Mouse (Mus musculus): ENCODE results near the gene Fam189a2. TPM values are rescaled to one million over a fixed set of nuclear protein-coding genes. Genes with fewer than 3 reads are reported as not detected.

Fam189a2 gene
- total RNA-seq (2021) = 10 to 100 TPM in 1 of 2 experiments, 1 to 10 TPM in 1; 9.8 to 14.1 TPM
- long read RNA-seq, experiment 1, transcript Fam189a2-201 (11 exons, 2,548 nt) = major isoform, 10 of 13 reads
- long read RNA-seq, experiment 1, partial matches to known transcripts = 3 of 13 reads
- long read RNA-seq, experiment 1, other reads (novel, unspliced or antisense) = 0 of 13 reads
- long read RNA-seq, experiment 2, transcript Fam189a2-201 (11 exons, 2,548 nt) = major isoform, 5 of 10 reads
- long read RNA-seq, experiment 2, partial matches to known transcripts = 3 of 10 reads
- long read RNA-seq, experiment 2, other reads (novel, unspliced or antisense) = 2 of 10 reads

DNA sequence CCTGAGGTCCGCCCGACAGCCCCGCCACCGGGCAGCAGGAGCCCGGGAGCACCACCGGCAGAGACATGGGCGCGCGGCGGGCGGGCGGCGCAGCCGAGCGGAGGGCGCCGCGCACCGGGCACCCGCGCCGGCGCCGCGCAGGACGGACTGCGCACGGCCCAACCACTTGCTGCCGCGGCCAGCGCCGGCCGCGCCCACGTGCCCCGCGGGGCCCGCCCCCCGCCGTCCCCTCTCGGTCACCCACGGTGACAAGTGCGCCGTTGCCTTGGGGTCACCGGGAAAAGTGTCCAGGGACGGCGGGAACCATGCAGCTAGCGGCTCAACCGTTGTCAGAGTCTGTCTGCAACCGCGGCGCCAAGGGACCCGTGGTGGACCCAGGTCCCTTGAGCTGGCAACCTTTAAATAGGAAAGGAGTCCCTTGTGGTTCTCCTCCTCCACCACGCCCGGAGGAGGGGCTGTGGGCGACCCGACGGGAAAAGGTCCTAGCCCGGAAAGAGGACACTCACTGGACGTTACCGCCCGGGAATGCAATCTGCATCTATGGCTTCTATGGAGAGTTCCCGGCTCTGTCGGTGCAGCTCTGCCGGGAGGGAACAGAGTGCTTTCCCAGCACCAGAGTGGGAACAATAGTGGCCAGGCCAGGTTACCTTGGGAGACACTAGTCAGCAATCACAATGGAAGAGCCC, at the start of gene Fam189a2:
Gene Fam189a2, minus strand, starts transcription at position 149 of the 686 bp plus-strand sequence.
- peak; percentile 74 for DNase-seq

DNA sequence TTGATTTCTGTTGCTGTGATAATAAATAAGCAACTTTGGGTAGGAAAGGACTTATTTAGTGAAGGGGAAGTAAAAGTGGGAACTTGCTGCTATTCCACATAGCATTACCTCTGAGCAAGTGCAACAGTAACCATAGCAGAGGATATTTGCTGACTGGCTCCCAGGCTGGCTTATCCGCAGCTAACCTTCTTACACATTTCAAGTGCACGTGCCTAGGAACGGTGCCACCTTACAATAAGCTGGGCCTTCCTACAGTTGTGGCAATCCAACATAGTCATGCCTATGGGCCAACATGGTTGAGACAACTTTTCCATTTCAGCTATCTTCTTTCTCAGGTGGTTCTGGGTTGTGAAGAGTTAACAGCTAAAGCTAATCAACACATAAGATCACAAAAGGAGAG, 46.8 kb upstream of the Fam189a2 start:
- no peak for DNase-seq

DNA sequence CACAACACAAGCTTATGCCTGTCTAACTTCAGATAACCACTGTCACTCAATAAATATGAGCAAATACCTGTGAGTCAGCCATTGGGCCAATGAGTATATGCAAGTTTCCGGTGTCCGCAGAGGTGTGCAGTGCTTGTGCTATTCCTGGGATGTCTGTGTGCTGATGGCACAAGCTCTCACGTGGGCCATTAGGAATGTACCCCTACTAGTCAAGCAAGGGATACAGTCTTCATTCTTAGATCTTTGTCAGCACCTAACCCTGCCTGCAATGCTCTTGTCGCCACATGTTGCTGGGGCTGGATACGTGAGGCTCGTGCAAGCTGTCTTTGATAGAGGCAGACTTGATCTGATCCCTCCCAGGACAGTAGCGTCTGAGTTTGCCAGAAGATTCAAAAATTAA, 45.7 kb upstream of the Fam189a2 start:
- DNase-seq = no peak

DNA sequence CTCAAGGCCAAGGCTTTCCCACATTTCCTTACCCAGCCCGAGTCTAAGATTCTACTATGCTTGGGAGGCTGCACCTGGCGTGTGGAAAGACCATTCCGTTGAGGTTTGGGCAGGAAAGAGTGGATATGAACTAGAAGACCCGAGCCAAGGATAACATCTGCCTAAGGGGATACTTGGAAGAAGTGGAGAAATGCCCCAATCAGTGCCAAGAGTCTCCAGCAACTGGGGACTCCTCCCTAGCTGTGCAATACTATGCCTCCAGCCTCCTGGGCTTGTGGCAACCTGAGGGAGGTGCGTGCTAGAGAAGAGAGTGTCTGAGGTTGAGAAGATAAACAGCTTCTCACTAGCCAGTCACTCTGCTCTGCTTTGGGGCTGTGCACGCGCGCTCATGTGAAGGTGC, 45.1 kb upstream of the Fam189a2 start:
- DNase-seq = no peak

DNA sequence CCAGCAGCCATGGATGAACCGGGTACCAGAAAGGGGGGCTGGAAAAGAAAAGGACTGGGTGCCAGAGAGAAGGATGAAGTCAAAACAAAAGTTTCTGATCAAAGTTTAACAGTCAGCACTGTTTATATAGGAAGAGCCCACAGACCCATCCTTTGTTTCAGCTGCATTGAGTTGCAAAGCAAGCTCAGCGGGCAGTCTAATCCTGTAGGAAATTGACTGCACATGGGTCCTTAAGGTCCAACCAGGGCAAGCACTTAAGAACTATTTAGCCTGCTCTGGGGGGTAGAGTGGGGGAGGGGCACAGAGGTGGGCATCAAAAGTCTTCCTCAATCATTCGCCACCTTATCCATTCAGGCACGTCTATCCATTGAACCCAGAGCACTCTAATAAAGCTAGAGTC, 42.3 kb upstream of the Fam189a2 start:
- no peak for DNase-seq

DNA sequence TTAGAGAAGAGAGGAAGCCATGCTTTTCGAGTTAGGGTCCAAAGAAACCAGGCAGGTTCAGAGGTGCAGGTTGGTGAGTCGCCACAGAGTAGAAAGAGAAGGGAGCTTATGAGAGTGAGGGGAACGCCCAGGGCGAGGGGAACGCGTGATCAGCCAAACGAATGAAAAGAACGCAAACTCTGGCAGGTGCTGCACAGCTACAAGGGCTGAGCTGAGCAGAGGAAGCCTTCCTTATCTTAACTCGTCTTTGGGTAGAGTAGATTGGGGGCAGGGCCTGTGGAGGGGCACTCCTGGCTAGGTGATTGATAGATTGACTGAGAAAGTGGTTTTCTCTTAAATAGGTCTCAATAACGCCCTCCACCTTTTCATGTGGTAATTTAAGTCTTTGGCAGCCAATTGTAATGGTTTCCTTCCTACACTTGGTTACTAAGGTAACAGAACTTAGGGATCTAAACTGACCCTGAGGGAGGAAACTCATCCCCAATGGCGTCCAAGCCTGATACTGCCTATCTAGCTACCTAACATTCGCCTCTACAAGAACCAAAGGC, 33.6 kb upstream of the Fam189a2 start:
- DNase-seq = no peak

DNA sequence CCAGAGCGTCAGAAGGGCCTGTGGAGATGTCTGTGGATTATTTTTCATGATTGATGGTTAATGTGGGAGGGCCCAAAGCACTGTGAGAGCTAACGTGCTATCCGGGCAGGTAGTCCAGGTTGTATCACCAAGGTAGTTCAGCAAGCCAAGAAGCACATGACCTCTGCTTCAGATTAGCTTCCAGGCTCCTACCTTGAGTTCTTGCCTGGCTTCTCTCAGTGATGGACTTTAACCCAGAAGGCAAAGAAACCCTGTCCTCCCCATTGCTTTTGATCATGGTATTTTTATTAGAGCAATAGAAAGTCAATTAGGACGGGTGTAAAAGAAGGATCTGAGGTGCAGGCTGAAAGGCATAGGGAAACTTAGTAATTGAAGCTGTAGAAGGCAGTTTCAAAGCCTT, 32.8 kb upstream of the Fam189a2 start:
- DNase-seq = no peak

DNA sequence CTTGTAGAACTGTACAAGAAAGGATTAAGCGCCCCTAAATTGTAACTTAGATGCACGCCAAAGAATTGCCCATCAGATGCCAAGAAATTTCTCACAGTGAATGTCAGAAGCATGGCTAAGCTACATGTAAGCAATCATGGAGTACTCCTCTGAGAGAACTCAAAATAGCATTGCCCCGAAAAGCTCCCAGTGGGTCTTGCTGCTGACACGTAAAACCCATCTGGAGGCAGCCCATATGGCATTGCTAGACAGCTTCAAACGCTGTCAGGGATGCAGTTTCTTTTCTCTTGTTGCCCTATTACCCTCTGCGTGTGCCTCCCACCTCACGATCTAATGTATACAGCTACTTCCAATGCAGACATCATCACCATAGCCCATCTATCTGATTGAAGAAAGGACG, 28.0 kb upstream of the Fam189a2 start:
- DNase-seq = no peak

DNA sequence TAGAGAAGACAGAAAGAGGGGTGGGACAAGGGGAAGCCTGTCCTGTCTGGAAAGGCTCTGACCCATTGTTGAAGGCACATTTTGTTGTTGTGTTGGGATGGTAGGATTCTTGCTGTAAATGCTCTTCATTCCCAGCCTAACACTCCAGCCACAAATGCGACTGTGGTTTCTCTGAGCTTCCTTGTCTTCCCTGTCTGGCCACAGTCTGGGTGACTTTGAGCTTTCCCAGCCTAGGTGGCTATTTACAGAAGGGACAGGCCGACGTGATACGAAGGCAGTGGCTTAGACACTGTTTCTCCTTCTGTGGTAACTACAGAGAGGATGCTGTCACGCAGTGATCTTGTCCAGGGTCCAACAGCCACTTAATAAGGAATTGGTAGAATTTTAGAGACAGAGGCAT, 27.2 kb upstream of the Fam189a2 start:
- no peak for DNase-seq

DNA sequence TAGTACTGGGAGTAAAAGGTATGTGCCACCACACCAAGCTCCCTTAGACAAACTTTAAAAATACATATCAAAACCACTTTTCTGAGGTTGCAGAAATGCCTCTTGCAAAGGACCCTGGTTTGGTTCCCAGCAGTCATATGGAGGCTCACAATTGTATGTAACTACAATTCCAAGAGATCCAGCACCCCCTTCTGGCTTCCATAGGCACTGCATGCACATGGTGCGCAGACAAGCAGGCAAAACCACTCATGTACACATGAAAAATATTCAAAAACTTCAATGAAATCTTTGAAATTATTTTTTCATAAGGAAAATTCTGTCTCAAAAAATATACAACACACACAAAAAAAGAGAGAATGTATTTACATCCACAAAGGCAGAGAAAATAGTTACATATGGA, 26.1 kb upstream of the Fam189a2 start:
- no peak for DNase-seq

DNA sequence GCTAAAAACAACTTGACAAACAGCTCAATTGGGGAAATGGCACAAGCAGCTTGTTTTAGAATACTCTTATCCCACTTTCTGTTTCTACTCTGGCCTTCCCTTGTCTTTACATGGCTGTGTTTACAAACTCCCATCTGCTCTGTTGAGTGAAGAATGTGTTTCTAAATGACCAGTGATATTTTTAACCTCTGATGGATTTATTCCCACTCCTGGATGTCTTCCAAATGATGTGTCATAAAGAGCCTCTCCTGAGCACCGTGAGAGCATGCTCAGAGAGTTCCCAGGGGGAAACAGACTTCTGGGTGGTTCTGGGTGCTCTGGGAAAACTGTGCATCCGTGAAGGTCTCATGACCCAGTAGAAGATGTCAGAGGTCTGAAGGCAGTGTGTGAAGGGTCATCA, 24.1 kb upstream of the Fam189a2 start:
- DNase-seq = peak; percentile 9

DNA sequence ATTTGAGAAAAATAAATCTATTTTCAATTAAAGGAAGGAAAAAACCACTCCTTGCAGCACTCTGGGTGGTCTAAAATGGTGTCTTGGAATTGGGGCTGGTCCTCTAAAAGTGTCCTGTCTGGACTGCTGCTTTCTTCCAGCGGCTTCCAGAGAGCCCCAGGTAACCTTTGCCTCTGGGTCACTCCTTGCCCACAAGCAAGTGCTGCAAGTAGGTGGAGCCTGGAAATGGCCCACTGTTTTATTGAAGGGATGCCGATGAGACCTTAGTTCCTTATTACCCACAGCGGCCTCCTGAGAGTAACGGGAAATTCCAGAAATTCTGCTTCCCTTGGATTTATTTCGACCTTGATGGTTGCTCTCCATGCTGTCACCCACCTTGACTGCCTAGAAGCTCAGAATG, 23.4 kb upstream of the Fam189a2 start:
- no peak for DNase-seq

DNA sequence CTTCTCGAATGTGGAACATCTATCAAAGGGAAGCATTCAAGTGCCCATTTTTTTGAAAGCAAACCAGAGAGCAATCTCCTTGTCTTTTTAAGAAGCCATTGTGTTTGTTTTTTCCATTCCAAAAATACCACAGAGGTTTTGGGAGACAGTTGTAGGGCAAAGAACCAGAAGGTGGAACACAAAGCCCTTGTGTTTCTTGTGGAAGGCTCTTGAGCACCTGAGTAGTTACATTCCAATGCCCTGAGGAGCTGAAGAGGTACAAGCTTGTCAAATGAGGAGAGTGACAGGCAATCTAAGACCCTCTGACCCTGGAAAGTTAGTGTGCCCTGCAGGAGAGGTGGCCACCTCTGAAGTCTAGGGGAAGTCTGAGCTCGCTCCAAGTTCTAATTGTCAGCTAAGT, 19.7 kb upstream of the Fam189a2 start:
- DNase-seq = no peak

DNA sequence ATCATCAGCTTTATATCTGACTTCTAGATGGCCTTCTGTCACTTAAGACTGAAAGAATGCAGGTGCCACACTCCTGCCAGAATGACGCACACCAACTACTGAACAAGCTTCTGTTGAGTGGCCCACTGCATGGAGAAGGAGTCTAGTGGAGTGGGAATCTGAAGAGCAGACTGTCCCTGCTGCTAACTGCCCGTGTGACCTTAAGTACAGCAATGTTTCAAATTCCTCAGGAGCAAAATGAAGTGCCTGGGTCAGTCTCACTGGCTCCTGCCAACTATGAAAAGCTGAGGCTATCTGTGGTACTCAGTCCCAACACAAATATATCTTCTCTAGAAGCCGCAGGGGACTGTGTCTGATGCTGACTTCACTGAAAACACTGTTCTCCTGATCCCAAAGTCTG, 18.5 kb upstream of the Fam189a2 start:
- DNase-seq = no peak

DNA sequence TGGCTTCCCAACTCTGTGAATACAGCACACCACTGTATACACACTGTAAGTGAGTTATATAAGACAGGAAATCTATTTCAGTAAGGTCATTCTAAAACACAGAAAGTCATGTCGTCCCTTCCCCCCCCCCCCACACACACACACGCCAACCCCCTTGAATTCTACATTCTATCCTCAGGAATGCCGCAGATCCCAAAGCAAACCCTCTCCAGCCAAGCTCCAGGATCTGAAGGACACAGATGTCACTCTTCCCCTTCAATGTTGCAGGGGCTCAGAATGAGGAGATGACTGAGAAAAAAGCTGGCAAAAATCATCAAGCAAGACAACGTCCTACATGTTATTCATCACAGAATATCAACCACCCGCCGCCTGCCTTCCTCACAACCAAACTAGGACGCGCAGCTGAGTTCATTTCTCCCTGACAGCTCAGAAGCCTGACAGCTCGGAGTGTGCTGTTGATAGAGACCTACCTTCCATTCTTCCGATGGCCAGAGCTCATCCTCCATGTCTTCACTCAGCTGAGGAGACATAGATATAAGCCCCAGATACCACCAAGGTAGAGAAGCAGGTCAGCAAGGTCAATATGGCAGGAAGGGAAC, 15.7 kb upstream of the Fam189a2 start:
- no peak for DNase-seq

DNA sequence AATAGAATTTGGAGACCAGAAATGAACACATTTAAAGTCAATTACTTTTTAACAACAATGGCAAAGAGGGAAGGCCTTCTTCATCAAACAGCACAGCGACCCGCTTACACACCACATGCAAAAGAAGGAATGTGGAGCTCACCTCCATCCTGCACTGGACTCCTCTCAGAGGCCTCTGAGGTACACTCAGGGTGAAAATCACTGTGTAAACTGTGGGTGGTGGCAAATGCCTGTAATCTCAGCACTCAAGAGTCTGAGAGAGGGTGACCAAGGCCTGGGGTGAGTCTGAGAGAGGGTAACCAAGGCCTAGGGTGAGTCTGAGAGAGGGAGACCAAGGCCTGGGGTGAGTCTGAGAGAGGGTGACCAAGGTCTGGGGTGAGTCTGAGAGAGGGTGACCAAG, 11.6 kb upstream of the Fam189a2 start:
- DNase-seq = no peak

DNA sequence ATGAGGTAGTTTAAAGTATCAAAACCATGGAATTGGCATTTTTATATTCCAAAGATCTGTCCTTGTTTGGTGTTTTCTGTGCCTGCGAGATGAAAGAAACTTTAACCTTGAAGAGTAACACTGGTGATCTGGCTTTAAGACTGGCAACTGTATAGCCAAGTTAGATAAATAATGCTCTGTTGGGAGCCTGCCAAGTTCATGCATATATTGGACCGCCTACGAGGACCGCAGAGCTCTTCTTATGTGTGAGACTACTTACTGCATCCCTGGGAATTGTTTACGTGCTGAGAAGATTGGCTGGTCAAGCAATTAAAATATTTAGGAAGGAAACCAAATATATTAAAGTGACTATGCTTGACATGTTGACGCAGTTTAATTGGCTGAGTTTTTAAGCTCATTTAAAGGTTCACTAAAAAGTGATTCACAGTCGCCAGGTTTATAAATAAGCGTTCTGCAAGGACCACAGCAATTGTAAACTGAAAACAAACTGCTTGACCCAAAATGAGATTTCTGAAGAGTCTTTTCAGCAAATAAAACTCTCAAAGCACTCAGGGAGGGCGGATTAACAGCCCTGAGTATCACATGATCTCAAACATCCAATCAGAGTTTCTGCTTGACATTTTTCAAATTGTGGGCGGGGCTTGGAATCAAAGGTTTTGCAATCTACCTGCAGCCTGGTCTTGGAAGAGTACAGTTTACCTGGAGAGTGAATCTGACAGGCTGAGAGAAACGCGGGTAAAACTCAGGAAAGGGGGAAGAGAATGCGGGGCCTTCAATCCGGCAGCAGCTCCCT, 8.4 kb upstream of the Fam189a2 start:
- DNase-seq = no peak

DNA sequence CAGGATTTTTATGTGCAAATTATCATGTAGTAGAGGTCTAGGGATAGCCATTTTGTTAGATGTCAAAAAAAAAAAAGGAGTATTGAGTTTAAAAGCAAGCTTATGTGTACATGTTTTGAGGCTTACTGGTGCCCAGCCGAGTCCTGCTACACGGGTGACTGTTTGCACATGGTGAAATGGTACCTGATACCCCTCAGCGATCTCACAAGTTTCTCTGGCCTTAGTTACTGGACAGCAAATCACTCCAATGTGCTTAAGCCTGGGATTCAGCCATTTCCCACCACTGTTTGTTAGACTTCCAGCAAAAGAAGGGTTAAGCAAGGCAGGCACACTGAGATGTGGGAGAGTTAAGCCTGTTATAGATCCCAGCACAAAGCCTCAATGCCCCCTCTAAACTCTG, 3.5 kb upstream of the Fam189a2 start:
- DNase-seq = no peak

DNA sequence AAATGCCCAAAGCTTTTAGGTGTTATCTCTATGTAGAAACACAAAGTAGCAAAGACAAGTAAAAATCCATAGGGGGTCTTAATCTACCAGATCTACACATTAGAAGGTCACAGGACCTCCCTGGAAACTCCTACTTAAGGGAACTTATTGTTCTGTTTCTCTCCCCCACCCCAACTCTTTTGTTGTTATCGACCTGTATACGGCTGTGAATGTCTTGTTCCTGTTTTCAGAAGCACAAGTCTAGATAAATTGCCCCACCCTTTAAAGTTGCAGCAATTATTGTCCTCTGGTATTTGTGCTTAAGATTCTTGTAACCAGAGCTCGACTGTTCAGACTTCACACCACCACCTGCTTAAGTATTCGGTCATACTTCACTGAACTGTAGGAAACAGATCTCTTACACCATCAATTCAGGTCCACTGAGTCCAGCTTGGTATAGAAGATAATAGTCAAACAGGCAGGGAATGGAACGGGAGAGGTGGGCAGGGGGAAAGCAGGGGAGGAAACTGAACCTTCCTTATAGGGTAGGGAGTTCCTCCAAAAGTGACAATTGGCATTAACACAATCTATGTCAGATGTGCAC, 1.9 kb upstream of the Fam189a2 start:
- no peak for DNase-seq

DNA sequence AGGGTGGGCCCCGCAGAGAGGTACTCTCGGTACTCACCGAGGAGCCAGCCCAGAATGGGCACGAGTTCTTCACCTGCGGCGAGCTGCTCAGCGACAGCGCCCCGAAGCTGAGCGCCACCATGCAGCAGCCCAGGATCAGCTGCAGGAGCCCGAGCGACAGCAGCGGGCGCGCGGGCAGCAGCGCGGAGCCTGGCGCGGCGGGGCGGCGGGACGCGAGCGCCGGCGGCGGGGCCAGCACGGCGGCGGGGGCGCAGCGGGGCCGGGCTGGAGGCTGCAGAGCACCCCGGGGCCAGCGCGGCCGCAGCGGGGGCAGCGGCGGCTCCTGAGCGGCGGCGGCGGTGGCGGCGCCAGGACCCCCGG, 328 bp downstream of the Fam189a2 start:
- DNase-seq = peak; percentile 47

DNA sequence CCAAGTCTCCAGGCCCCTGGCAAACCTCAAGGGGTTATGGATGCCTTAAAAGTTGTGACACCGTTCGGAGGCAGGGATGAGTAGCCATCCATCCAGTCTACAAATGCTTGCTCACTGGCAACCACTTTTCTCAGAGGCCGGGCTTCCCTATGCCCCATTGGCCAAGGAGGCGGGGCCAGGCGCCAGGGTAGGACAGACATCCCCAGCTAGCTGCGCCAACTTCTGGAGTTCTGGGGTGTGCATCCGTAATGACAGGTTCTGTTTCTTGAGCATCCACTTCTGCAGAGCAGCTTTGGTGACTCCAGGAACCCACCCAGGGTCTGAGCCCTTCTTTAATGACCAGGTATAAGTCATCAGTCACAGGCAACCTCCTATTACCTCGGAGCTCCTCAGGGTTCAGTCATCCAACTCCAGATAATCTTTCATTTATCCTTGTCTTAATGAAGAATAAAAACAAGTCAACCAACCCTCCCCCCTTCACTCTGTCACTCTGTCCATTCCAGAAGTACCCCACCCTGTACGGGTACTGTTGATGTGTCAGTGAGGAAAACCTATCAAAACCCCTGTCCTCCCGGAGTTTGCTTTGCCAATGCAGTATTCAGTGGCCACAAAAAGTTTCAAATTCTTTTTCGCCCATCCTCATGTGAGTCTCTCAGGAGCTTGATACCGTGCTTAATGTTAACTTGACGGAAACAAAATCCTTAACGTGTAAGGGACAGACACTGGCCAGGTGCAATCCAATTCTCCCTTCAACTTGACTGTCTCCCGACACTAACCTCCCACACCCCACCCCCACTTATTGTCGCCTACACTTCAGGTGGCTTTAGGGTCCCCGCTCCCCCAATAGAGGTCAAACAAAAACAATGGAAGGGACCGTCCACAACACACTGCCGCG, 956 bp downstream of the Fam189a2 start:
- DNase-seq = peak; percentile 54
